Comparison of ENCODE assay signal across 18 mouse cellular contexts in the genomic region with DNA sequence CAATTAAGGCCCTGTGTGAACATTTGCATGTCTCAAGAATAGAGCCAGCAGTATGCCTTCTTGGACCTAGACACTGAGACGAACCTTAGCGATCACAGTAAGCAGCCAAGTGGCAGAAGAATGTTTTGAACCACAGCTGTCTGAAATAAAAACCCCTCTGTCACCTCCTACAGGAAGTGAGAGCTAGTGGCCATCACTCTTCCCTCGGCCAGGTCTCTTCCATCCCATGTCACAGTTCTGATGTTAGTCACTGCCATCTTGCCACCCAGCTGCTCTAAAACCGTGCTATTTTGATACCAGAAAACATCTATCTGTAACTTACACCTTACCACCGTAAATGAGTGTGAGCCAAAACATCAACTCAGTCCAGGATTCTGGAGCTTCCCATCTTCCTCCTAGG.
DNase-seq lines count a peak whose midpoint lies in the region; TF ChIP-seq lines count a peak whose summit lies in the region.
"Had no signal": no experiment of that assay in that cellular context is flagged by ENCODE, and none has a peak within 500 bp of the region (broad histone marks: within the 10 kb centered on the region; RNA-seq: fewer than 3 reads in every experiment).

No protein-coding gene starts in this region.

- H3K9ac ChIP-seq in CH12.LX (ENCODE audit: insufficient read depth, low read depth) = no peak overlapping the region

- in situ Hi-C loops in CH12.LX (cut with MboI; ENCODE audit: low pct_ligation_motif_present, low pct_unique_long_range_greater_than_20kb, low sequenced_read_pairs) = no loop called here

- dilution Hi-C loops in CH12.LX (cut with MboI; ENCODE audit: extremely low pct_ligation_motif_present, extremely low pct_unique_long_range_greater_than_20kb, low sequenced_read_pairs) = no loop called here

- no peaks in the 10 kb centered on the region for H3K79me2 ChIP-seq in CH12.LX (replicated peaks; ENCODE audit: control insufficient read depth, extremely low read depth, insufficient read depth, poor library complexity, severe bottlenecking)

- no peak for TF ChIP-seq POLR2A in CH12.LX (IDR thresholded peaks at IDR 0.05; ENCODE audit: low read depth, low read length)

- 0 out of 2 replicates have a peak overlapping the region, but pooled peaks have one; percentile 15 for H3K27ac ChIP-seq in CH12.LX (ENCODE audit: insufficient read depth, low read depth)

- peaks cover 13 to 23% of the 10 kb centered on the region in 2 experiments for H3K4me1 ChIP-seq in CH12.LX (ENCODE audit: control insufficient read depth in 1 of 2, insufficient read depth in 2 of 2)

- H3K36me3 ChIP-seq in CH12.LX (replicated peaks in 1 of 2; ENCODE audit: control insufficient read depth in 1 of 2, insufficient read depth in 1 of 2, low read length in 1 of 2) = no peaks in the 10 kb centered on the region
- H3K36me3 ChIP-seq: G1E had no signal

- peak; percentile 27 for TF ChIP-seq RAD21 in CH12.LX (IDR thresholded peaks at IDR 0.05; ENCODE audit: low read depth, low read length)

- peak; percentile 64 for DNase-seq in CH12.LX (ENCODE audit: extremely low read depth)
- peak; percentile 9 for DNase-seq in brain, adult 2 months (ENCODE audit: low read depth, low spot score)
- no peak for DNase-seq in cerebellum, adult 18-20 months
- DNase-seq in adrenal gland, postnatal 36 days = no peak
- DNase-seq: adrenal gland, adult 2 months; adrenal gland, adult 8-10 months; adrenal gland, postnatal 10 days; adrenal gland, postnatal 14 days; adrenal gland, postnatal 25 days; B cell, adult 2 months; cerebellum, adult 11 months; cerebellum, adult 11-12 months; cerebellum, adult 2 months; cerebellum, adult 8-10 months; cerebellum, adult 9-10 months; cerebellum, adult 9-11 months had no signal

- peak overlapping the region; percentile 19; the same call in 1 of the 2 replicates for H3K4me2 ChIP-seq in CH12.LX (ENCODE audit: insufficient read depth, low read depth, poor library complexity, severe bottlenecking)

- peaks cover 7% of the 10 kb centered on the region for H3K9me3 ChIP-seq in CH12.LX (replicated peaks; ENCODE audit: low read length)

- TF ChIP-seq EP300 in CH12.LX (IDR thresholded peaks at IDR 0.05; ENCODE audit: low read length) = peak; percentile 66

- no peak overlapping the region for H3K4me3 ChIP-seq in CH12.LX (replicated peaks in 1 of 3; ENCODE audit: low read depth in 2 of 3, low read length in 2 of 3, poor library complexity in 1 of 3)

- peak in 1 of 2 experiments; percentile 23; a peak in 2 of 4 replicates for TF ChIP-seq CTCF in CH12.LX (conservative IDR thresholded peaks at IDR 0.05 in 1 of 2, IDR thresholded peaks at IDR 0.05 in 1 of 2; ENCODE audit: low read depth in 2 of 2, low read length in 2 of 2)

- no peaks in the 10 kb centered on the region for H3K27me3 ChIP-seq in CH12.LX (replicated peaks)
- H3K27me3 ChIP-seq: Patski had no signal

TF ChIP-seq in CH12.LX, 34 proteins besides CTCF, POLR2A, EP300 and RAD21:
- TF ChIP-seq ZKSCAN1 (IDR thresholded peaks at IDR 0.05; ENCODE audit: borderline replicate concordance, low read depth, low read length) (no peak), IRF4 (IDR thresholded peaks at IDR 0.05; ENCODE audit: low read depth, low read length) (peak; percentile 69), UBTF (IDR thresholded peaks at IDR 0.05; ENCODE audit: low read depth, low read length) (no peak), HCFC1 (IDR thresholded peaks at IDR 0.05; ENCODE audit: low read depth, low read length) (no peak), POLR2AphosphoS2 (IDR thresholded peaks at IDR 0.05; ENCODE audit: low read depth, low read length) (no peak), BHLHE40 (IDR thresholded peaks at IDR 0.05; ENCODE audit: low read depth, low read length) (peak; percentile 38), JUND (conservative IDR thresholded peaks at IDR 0.05; ENCODE audit: low read depth, low read length) (peak; percentile 20; the same call in 1 of the 2 replicates), SMC3 (IDR thresholded peaks at IDR 0.05; ENCODE audit: low read depth, low read length) (no peak), E2F4 (IDR thresholded peaks at IDR 0.05; ENCODE audit: insufficient replicate concordance, low read depth, low read length) (no peak), ZMIZ1 (IDR thresholded peaks at IDR 0.05; ENCODE audit: low read depth, low read length) (no peak), ELF1 (IDR thresholded peaks at IDR 0.05; ENCODE audit: low read depth, low read length) (no peak), TBP (conservative IDR thresholded peaks at IDR 0.05; ENCODE audit: low read depth, low read length) (no peak), MAZ (IDR thresholded peaks at IDR 0.05; ENCODE audit: low read depth, low read length) (no peak), MYC (IDR thresholded peaks at IDR 0.05; ENCODE audit: low read depth, low read length) (no peak), USF1 (IDR thresholded peaks at IDR 0.05; ENCODE audit: low read depth, low read length) (no peak), MAFK (IDR thresholded peaks at IDR 0.05; ENCODE audit: insufficient replicate concordance, low read length) (no peak), SIN3A (IDR thresholded peaks at IDR 0.05; ENCODE audit: low read length) (no peak), CHD2 (IDR thresholded peaks at IDR 0.05; ENCODE audit: low read length) (no peak), MXI1 (IDR thresholded peaks at IDR 0.05; ENCODE audit: low read depth, low read length) (no peak), MAX (IDR thresholded peaks at IDR 0.05; ENCODE audit: low read length) (no peak), ZNF384 (IDR thresholded peaks at IDR 0.05; ENCODE audit: low read depth, low read length) (no peak), NRF1 (IDR thresholded peaks at IDR 0.05; ENCODE audit: low read depth, low read length) (no peak), ETS1 (conservative IDR thresholded peaks at IDR 0.05; ENCODE audit: low read depth, low read length) (peak; percentile 42), ZC3H11A (IDR thresholded peaks at IDR 0.05; ENCODE audit: low read depth, low read length) (no peak), MEF2A (IDR thresholded peaks at IDR 0.05; ENCODE audit: borderline replicate concordance, low read depth, low read length) (peak; percentile 43; the same call in 1 of the 2 replicates), PAX5 (IDR thresholded peaks at IDR 0.05; ENCODE audit: low read length) (no peak), RCOR1 (conservative IDR thresholded peaks at IDR 0.05; ENCODE audit: low read depth, low read length) (0 out of 2 replicates have a peak, but pooled peaks have one; percentile 31), KAT2A (IDR thresholded peaks at IDR 0.05; ENCODE audit: insufficient replicate concordance, low read length) (no peak), GABPA (IDR thresholded peaks at IDR 0.05; ENCODE audit: insufficient replicate concordance, low read depth, low read length) (no peak), TCF12 (IDR thresholded peaks at IDR 0.05; ENCODE audit: low read depth, low read length) (peak; percentile 25; the same call in 1 of the 2 replicates), NELFE (IDR thresholded peaks at IDR 0.05; ENCODE audit: low read depth, low read length) (no peak), JUN (IDR thresholded peaks at IDR 0.05; ENCODE audit: insufficient read depth, low read depth, low read length) (no peak)

Comparison
In these comparisons a context has a peak if more than half of its experiments do, and no peak if none do; other contexts are left out.
1. DNase-seq: peak in CH12.LX (single experiment) and brain, adult 2 months (single experiment); none in cerebellum, adult 18-20 months (0 of 2) and adrenal gland, postnatal 36 days (0 of 2).